9 mouse cellular contexts compared by ENCODE assay signal in the genomic region with DNA sequence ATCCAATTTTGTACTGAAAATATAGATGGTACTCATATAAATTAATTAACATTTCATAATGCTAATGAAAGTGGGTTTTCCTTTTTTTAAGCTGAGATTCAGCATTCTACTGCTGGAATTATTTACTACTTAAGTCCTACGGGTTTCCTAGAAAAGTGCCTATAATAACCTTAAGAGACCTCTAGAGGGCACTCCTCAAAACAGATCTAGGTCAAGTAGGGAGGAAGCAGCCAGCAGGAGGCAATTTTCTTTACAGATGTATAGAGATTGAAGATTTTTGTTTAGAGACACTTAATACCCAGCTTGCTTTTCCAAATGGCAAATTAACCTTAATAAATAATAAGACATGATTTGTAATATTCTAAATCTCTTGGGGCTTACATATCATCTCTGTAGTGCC.
DNase-seq lines count a peak whose midpoint lies in the region; ATAC-seq and TF ChIP-seq lines count a peak whose summit lies in the region.
"Had no signal": no experiment of that assay in that cellular context is flagged by ENCODE, and none has a peak within 500 bp of the region (broad histone marks: within the 10 kb centered on the region; RNA-seq: fewer than 3 reads in every experiment).

No protein-coding gene starts in this region.

- peak; percentile 53 to 67; a peak in 2 of 4 replicates for ATAC-seq in hematopoietic stem cell, adult 5-6 weeks (replicated peaks in 1 of 2; ENCODE audit: insufficient read depth in 1 of 2, low FRiP score in 2 of 2, low TSS enrichment in 1 of 2, low read depth in 1 of 2, poor library complexity in 2 of 2, severe bottlenecking in 2 of 2)
- no peak for ATAC-seq in intestine, embryonic 15.5 days

- 21% methylated on average over 1 of the region's 1 CpGs for WGBS in cerebellum, adult 2 months
- 8% methylated on average over 1 of the region's 1 CpGs for WGBS in intestine, embryonic 15.5 days

- no peaks in the 10 kb centered on the region for H3K36me3 ChIP-seq in intestine, embryonic 15.5 days

- H3K27me3 ChIP-seq in cerebellum, adult 2 months (ENCODE audit: control insufficient read depth, insufficient read depth, low read length): no peaks in the 10 kb centered on the region
- no peaks in the 10 kb centered on the region for H3K27me3 ChIP-seq in intestine, embryonic 15.5 days (replicated peaks)

- TF ChIP-seq CTCF in cerebellum, adult 2 months (IDR thresholded peaks at IDR 0.05; ENCODE audit: borderline replicate concordance, insufficient read depth, low read depth, low read length): 0 out of 2 replicates have a peak, but pooled peaks have one; percentile 14

- peak in 1 of 2 experiments; percentile 26 for DNase-seq in cerebellum, adult 2 months
- no peak for DNase-seq in cerebellum, postnatal 4 days (ENCODE audit: low spot score in 2 of 2)
- DNase-seq in left cerebral cortex, adult 11 months (ENCODE audit: low spot score): peak; percentile 35
- DNase-seq in left cerebral cortex, adult 8-10 months (ENCODE audit: low spot score in 2 of 2): no peak
- DNase-seq in Muller cell, postnatal 12 days (ENCODE audit: inconsistent ontology term): peak; percentile 27
- no peak for DNase-seq in gastrocnemius, postnatal 36 days
- DNase-seq: thymus, adult 2 months had no signal

- TF ChIP-seq POLR2A in cerebellum, adult 2 months (IDR thresholded peaks at IDR 0.05; ENCODE audit: borderline replicate concordance, insufficient read depth, low read length): no peak

- intact Hi-C loops in gastrocnemius, postnatal 36 days (cut with DNase I): no loop called here

- H3K27ac ChIP-seq in cerebellum, adult 2 months (ENCODE audit: insufficient read depth, low read length): no peak overlapping the region
- H3K27ac ChIP-seq in intestine, embryonic 15.5 days: no peak overlapping the region

- no peak overlapping the region for H3K4me3 ChIP-seq in cerebellum, adult 2 months (replicated peaks; ENCODE audit: insufficient read depth, low read depth, low read length)
- no peak overlapping the region for H3K4me3 ChIP-seq in intestine, embryonic 15.5 days (replicated peaks)

- no peaks in the 10 kb centered on the region for H3K9me3 ChIP-seq in intestine, embryonic 15.5 days

- H3K4me1 ChIP-seq in cerebellum, adult 2 months (ENCODE audit: control insufficient read depth, insufficient read depth, low read length): no peaks in the 10 kb centered on the region
- no peaks in the 10 kb centered on the region for H3K4me1 ChIP-seq in intestine, embryonic 15.5 days (replicated peaks)

- H3K4me2 ChIP-seq in intestine, embryonic 15.5 days (replicated peaks): no peak overlapping the region

- no peak overlapping the region for H3K9ac ChIP-seq in intestine, embryonic 15.5 days

Comparison
In these comparisons a context has a peak if more than half of its experiments do, and no peak if none do; other contexts are left out.
1. DNase-seq: peak in left cerebral cortex, adult 11 months (single experiment) and Muller cell, postnatal 12 days (single experiment); none in cerebellum, postnatal 4 days (0 of 2), left cerebral cortex, adult 8-10 months (0 of 2) and gastrocnemius, postnatal 36 days (0 of 2).